Mouse (Mus musculus) lung, postnatal 0 days (tissue): ENCODE measurements around the gene Galk1. TPM values are rescaled to one million over a fixed set of nuclear protein-coding genes. Genes with fewer than 3 reads are reported as not detected.

Source experiments
- ATAC-seq: fragments of 200-750 bp; cut with Nextera tagmentation; 2 replicates; pipeline ENCODE4 v1.8.0; 2017; ENCODE audit warnings: moderate library complexity
- DNase-seq: peaks from one replicate; pipeline ENCODE4 v3.0.0-alpha.2; 2016; ENCODE audit warnings: low spot score
- H3K27ac ChIP-seq: fragments of 300-500 bp; sonication (generic); 2 replicates; pipeline ENCODE4 v1.5.1; 2014; ENCODE audit warnings: antibody characterized with exemption, mild to moderate bottlenecking, low read length, mixed read lengths
- H3K27me3 ChIP-seq: fragments of 300-500 bp; sonication (generic); replicated peaks from 2 replicates; pipeline ENCODE4 v1.6.1; 2014; ENCODE audit warnings: low read length, mixed read lengths; ENCODE audit not compliant: insufficient read depth
- H3K36me3 ChIP-seq: fragments of 300-500 bp; sonication (generic); 2 replicates; pipeline ENCODE4 v1.6.1; 2014; ENCODE audit warnings: low read length, mixed read lengths; ENCODE audit not compliant: insufficient read depth
- H3K4me1 ChIP-seq: fragments of 300-500 bp; sonication (generic); 2 replicates; pipeline ENCODE4 v1.6.1; 2014; ENCODE audit warnings: antibody characterized with exemption, low read depth, low read length, mixed read lengths; ENCODE audit not compliant: insufficient read depth
- H3K4me2 ChIP-seq: fragments of 300-500 bp; sonication (generic); replicated peaks from 2 replicates; pipeline ENCODE4 v1.6.1; 2014; ENCODE audit warnings: low read depth, mild to moderate bottlenecking, low read length, moderate library complexity, mixed read lengths
- H3K4me3 ChIP-seq: fragments of 300-500 bp; sonication (generic); 2 replicates; pipeline ENCODE4 v1.5.1; 2014; ENCODE audit warnings: low read depth, low read length
- H3K9ac ChIP-seq: fragments of 300-500 bp; sonication (generic); replicated peaks from 2 replicates; pipeline ENCODE4 v1.6.1; 2014; ENCODE audit warnings: low read depth, mild to moderate bottlenecking
- H3K9me3 ChIP-seq: fragments of 300-500 bp; sonication (generic); 2 replicates; pipeline ENCODE4 v1.6.1; 2016; ENCODE audit warnings: low read length, mixed read lengths
- CTCF ChIP-seq: IDR thresholded peaks from 2 replicates; pipeline ENCODE4 v1.5.1; 2016; ENCODE audit warnings: antibody characterized with exemption, mild to moderate bottlenecking
- EP300 ChIP-seq: IDR thresholded peaks from 2 replicates; pipeline ENCODE4 v1.6.1; 2016; ENCODE audit warnings: antibody characterized with exemption, mild to moderate bottlenecking, control low read depth
- WGBS: fragments of 180-500 bp; shearing (Covaris S2); extraction: QIAGEN DNeasy Blood & Tissue Kit; methylation state at CpG from one replicate; pipeline ENCODE4 v1.1.7; 2014; 5-methylcytosine and 5-hydroxymethylcytosine counted together
- polyA plus RNA-seq: library from polyadenylated mRNA; unstranded; fragments of >200 nt; fragmentation: Nextera tagmentation; extraction: Ambion mirVana; gene quantifications from 2 replicates; pipeline ENCODE4 v1.2.1, GENCODE M21; 2015

The Galk1 gene
- polyA plus RNA-seq, 1 experiment from 2014 or later = 95.6 TPM

DNA sequence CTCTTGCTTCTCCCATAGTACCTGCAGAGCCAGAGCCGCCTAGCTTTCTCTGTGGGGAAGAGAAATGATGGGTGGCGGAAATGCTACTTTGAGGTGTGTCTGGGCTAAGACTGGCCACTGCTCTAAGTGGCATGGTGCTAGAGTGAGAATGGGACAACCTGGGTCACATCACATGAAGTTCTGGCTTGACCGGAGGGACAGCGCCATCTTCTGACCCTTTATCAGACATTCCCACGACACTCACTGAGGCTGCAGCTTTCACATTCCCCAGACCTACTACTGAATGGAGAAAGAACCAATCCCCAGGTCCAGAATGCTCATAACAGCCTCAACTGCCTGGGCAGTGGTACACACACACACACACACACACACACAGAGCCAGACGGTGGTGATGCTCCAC lies 5.6 kb upstream of the Galk1 start:
- 34% methylated on average over 6 of the region's 6 CpGs for WGBS
- Histone ChIP-seq H3K9ac (no peak overlapping the region), H3K4me3 (no peak overlapping the region), H3K36me3 (peaks cover 10% of the 10 kb centered on the region), H3K4me2 (no peak overlapping the region), H3K4me1 (no peaks in the 10 kb centered on the region; the same call in 1 of the 2 replicates), H3K27me3 (no peaks in the 10 kb centered on the region), H3K27ac (no peak overlapping the region), H3K9me3 (no peaks in the 10 kb centered on the region)
- DNase-seq (peak; percentile 84), ATAC-seq (peak; percentile 39)
- TF ChIP-seq CTCF = peak; percentile 78
- TF ChIP-seq EP300 = no peak

DNA sequence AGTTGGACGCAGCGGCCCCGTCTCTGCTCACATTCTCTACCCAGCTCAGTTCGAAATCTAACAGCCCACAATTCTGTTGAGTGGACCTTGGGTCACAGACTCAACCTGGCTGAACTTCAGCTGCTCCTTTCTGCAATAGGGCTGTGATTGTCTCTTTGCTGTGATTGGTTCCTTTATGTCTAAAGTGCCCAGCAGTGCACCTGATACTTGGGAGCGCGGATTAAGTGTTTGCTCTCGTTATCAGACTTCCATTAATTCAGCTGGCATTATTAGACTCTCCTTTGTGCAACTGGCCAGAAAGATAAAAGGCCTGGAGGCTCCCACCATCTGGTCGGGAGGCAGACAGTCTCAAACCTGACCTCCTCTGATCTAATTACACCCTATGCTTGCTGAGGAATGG lies 2.3 kb upstream of the Galk1 start:
- H3K9ac ChIP-seq = no peak overlapping the region
- no peaks in the 10 kb centered on the region for H3K9me3 ChIP-seq
- TF ChIP-seq CTCF (no peak), EP300 (no peak)
- no peak overlapping the region for H3K4me2 ChIP-seq
- H3K27me3 ChIP-seq = no peaks in the 10 kb centered on the region
- 0 out of 2 replicates have a peak, but pooled peaks cover 2% of the 10 kb centered on the region for H3K4me1 ChIP-seq
- H3K4me3 ChIP-seq = no peak overlapping the region
- DNase-seq (peak; percentile 71), ATAC-seq (peak; percentile 28)
- peak overlapping the region; percentile 6; the same call in 1 of the 2 replicates for H3K27ac ChIP-seq
- 42% methylated on average over 8 of the region's 8 CpGs for WGBS
- no peaks in the 10 kb centered on the region for H3K36me3 ChIP-seq

DNA sequence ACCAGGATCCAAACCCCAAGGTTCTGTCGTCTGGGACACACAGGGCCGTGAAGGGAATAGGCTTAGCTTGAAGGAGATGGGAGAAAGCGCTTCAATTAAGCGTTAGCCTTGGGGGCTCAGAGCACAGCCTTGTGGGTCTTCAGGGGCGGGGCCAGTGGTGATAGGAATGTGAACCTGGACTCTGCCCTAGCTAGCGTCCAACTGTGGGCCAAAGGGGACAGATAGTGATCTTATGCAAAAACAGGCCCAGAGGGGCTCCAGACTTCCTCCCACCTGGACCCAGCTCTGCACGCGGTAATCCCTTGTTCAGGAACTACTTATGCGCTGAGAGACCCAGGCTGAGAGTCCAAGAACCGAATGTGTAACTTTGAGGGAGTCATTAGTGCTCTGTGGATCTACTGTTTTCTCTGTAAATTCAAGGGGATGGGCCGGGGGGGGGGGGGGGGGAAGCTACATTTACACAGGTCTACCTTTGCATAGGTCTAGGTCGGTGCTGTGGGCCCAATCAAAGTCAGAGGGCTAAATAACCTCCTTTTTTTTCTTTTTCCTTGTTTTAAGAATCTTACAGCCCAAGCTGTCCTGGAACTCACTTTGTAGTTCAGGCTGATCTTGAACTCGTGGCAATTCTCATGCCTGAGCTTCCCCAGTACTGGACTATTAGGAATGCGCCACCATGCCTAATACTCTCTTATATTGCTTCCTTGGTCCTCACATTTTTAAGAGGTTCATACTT lies 824 bp downstream of the Galk1 start:
- no peaks in the 10 kb centered on the region for H3K9me3 ChIP-seq
- peak; percentile 16 for DNase-seq
- WGBS = 22% methylated on average over 13 of the region's 14 CpGs

DNA sequence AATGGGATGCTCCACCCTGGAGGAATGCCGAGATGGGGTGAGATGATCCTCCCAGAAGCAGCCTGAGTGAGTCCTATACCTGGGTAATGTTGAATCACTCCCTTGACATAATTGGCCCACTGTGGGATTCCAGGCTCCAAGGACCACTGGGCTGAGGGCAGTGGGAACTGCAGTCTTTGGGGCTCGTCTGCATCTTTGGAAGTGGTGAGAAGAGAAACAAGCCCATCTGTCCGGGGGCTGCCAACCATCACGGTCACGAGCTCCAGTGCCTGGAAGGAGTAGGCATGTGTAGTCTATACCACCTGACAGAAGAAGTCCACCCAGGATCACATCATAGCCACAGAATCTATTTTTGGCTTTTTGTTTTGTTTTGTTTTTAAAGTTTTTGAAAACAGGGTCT lies 1.6 kb downstream of the Galk1 start:
- Histone ChIP-seq H3K27ac (no peak overlapping the region), H3K9ac (no peak overlapping the region), H3K36me3 (0 out of 2 replicates have a peak, but pooled peaks cover 9% of the 10 kb centered on the region), H3K4me2 (no peak overlapping the region), H3K27me3 (no peaks in the 10 kb centered on the region), H3K9me3 (no peaks in the 10 kb centered on the region), H3K4me1 (0 out of 2 replicates have a peak, but pooled peaks cover 2% of the 10 kb centered on the region), H3K4me3 (no peak overlapping the region)
- TF ChIP-seq EP300 (no peak), CTCF (no peak)
- WGBS = 81% methylated on average over 5 of the region's 5 CpGs
- ATAC-seq = no peak
- DNase-seq = no peak

More for the DNA sequence above, 824 bp downstream of the Galk1 start:
- no peak for TF ChIP-seq EP300
- TF ChIP-seq CTCF = no peak
- Histone ChIP-seq H3K9ac (peak overlapping the region; percentile 78), H3K4me3 (peak overlapping the region; percentile 61), H3K27me3 (no peaks in the 10 kb centered on the region), H3K27ac (peak overlapping the region; percentile 88), H3K4me2 (peak overlapping the region; percentile 93), H3K36me3 (0 out of 2 replicates have a peak, but pooled peaks cover 9% of the 10 kb centered on the region), H3K4me1 (0 out of 2 replicates have a peak, but pooled peaks cover 2% of the 10 kb centered on the region)
- no peak for ATAC-seq

DNA sequence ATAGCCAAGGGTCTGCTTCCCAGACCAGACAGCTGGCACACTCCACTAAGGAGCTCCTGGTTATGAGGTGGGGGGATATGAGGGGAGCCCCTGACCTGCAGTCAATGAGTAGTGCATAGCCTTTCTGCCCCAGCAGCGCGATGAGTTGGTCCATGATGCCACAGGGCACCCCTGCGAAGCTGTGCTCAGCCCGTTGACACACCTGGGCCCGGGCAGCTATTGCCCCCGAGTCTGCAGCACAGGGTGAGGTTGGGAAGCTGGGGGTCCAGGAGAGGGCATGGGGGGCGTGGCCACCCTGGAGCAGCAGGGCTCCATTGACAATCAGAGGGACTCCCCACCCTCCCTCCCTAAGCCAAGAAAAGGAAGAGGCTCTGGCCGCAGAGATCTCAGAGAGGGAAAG lies 2.4 kb downstream of the Galk1 start:
- TF ChIP-seq EP300 = no peak
- no peak for TF ChIP-seq CTCF
- peaks cover 9% of the 10 kb centered on the region; the same call in 1 of the 2 replicates for H3K4me1 ChIP-seq
- ATAC-seq (no peak), DNase-seq (no peak)
- no peak overlapping the region for H3K4me2 ChIP-seq
- no peak overlapping the region for H3K9ac ChIP-seq
- no peak overlapping the region for H3K4me3 ChIP-seq
- H3K27me3 ChIP-seq = no peaks in the 10 kb centered on the region
- no peaks in the 10 kb centered on the region for H3K9me3 ChIP-seq
- 88% methylated on average over 8 of the region's 8 CpGs for WGBS
- no peak overlapping the region for H3K27ac ChIP-seq
- H3K36me3 ChIP-seq = 0 out of 2 replicates have a peak, but pooled peaks cover 9% of the 10 kb centered on the region

DNA sequence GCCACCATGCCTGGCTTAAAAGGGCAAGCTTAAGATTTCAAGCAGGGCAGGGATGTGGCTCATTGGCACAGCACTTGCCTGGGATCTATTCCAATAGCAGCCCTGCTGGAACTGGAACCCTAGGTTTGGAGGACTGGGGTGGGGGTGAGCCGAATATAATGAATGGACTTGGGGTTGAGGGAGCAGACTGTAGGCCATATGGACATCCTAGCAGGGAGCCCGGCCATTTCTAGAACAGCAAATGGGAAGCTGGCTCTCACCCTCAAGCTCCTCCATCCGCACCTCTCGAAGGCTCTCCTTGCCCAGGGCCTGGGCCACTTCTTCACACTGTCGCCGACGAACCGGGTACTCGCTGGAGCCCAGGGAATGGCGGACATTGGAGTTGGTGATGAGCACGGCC lies 2.9 kb downstream of the Galk1 start:
- peaks cover 9% of the 10 kb centered on the region; the same call in 1 of the 2 replicates for H3K4me1 ChIP-seq
- TF ChIP-seq EP300 (no peak), CTCF (no peak)
- 94% methylated on average over 11 of the region's 11 CpGs for WGBS

More for the DNA sequence above, 2.9 kb downstream of the Galk1 start:
- Histone ChIP-seq H3K27ac (no peak overlapping the region), H3K9me3 (no peaks in the 10 kb centered on the region), H3K27me3 (no peaks in the 10 kb centered on the region), H3K4me3 (no peak overlapping the region), H3K9ac (no peak overlapping the region), H3K36me3 (0 out of 2 replicates have a peak, but pooled peaks cover 9% of the 10 kb centered on the region), H3K4me2 (no peak overlapping the region)
- no peak for ATAC-seq
- no peak for DNase-seq
